Mouse (Mus musculus) ovary, postnatal 10 days (tissue): Measurements from ENCODE around the gene Megf11.
A peak's percentile ranks its signal among the peaks of the same experiment; 100 is the strongest.

Experiments
- DNase-seq: peaks from one replicate; pipeline ENCODE4 v3.0.0; 2022; ENCODE audit warnings: low spot score

Megf11 gene

GRCm38 (mm10) chr9:64393914-64394596, 8.6 kb downstream of the Megf11 start:
- peak; percentile 35 for DNase-seq

GRCm38 (mm10) chr9:64395238-64395920, 10.0 kb downstream of the Megf11 start:
- no peak for DNase-seq

DNA sequence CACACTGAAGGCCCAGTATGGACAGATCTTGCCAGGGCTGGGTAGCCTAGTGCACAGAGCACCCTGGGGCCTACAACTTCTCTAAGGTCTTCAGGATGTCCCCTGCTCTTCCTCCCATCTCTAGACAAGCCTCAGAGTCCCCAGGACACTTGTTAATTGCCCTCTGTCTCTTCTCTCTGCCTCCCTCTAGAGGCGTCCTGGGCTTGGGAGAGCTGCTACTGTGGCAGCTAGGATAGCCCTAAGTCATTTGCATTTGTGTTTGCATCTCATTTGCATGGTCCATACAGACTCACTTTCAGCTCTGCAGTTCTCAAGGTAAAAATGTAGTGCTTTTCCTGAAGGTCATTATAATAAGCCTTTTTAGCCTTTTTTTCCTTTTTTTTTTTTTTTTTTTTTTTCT, 11.7 kb downstream of the Megf11 start:
- DNase-seq: no peak

DNA sequence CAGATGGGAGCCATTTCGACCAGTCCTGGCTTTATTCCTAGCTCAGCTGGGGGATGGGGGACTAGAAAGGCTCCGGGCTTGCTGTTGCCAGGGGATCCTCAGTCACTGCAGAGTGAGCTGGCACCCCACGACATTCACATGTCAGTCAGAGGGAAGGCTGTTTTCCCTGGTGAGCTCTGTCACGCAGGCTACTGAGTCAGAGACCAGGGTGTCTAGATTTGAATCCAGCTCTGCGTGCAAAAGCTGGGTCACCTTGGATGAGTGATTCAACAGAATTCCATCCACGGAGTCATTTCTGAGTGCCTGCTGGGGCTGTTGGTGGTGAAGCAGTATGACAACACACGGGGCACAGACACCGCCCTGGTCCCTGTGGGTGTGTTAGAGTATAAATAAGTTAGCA, 13.7 kb downstream of the Megf11 start:
- DNase-seq: no peak

- no peak for DNase-seq
These were observed 16.7 kb downstream of the Megf11 start for GRCm38 (mm10) chr9:64402141-64402540.

- no peak for DNase-seq
These were observed 21.4 kb downstream of the Megf11 start for GRCm38 (mm10) chr9:64406841-64407240.

DNA sequence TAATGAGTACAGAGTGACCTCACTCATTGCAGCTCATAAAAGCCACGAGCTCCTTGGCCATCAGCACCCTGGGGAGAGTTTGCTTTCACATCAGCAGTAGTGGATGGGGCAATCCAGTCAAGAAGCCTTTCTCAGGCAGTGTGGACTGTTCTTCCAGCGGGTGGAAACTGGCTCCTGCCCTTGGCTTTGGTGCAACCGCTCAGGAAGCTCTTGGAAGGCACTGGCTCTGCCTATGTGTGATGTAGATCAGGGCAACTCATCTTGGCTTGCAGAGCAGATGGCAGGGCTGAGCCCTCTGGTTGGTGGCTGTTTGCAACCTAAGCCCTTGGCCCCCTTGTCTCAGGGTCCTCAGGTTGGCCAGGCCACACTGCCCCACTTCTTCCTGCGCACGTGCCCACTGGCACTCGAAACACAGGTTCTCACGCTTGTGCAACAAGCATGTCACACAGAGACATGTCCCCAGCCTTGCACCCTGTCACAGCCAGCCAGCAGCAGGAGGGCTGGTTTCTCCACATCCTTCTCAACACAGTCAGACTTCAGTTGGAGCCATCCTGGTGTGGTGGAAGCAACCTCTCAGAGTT, 22.1 kb downstream of the Megf11 start:
- no peak for DNase-seq

- no peak for DNase-seq
These were observed 23.4 kb downstream of the Megf11 start for GRCm38 (mm10) chr9:64408821-64409220.

GRCm38 (mm10) chr9:64420471-64420870, 35.0 kb downstream of the Megf11 start:
- DNase-seq: no peak

DNA sequence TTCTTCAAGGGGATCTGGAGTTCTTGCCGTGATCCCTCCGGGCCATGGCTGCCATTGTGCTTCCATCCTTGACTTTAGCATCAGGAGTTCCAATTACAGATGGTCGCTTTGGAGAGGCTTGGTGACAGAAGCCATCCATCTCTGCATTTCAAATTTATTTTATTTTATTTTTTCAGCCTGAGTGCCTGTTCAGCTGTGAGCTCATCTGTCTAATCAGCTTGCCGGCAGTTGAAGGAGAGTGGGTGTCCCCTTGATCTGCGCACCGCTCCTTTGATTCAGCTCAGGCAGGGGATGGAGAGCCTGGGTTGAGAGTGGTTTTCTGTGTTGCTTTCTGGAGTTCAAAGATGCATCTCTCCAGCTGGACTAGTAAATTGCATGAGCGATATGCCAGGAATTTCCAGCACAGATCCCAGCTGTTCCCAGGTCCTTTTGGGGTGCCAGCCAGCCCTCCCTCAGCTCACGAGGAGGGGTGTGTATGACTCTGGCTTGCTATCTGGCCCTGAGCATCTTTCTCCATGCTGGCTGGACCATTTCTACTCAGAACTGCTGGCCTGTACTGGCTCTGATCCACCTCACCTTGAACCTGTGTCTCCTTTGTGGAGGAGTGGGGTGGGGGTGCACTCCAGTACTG, 36.7 kb downstream of the Megf11 start:
- no peak for DNase-seq

- no peak for DNase-seq
These were observed 38.5 kb downstream of the Megf11 start for GRCm38 (mm10) chr9:64423912-64424311.

DNA sequence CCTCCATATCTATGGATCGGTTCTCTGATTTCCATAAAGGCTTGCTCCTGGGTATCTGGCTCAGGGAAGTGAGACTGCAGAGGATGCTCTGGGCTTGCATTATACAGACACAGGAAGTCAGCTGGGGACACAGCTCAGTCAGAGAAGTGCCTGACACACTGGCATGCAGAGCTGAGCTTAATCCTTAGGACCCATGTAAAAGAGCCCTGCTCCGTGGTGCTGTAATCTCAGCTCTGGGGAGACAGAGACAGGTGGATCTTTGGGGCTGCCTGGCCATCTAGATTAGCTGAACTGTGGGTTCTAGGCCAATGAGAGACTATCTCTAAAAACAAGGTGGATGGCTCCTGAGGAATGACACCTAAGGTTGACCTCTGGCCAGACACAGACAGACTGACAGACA, 50.7 kb downstream of the Megf11 start:
- no peak for DNase-seq

- no peak for DNase-seq
These were observed 54.7 kb downstream of the Megf11 start for GRCm38 (mm10) chr9:64440101-64440500.

DNA sequence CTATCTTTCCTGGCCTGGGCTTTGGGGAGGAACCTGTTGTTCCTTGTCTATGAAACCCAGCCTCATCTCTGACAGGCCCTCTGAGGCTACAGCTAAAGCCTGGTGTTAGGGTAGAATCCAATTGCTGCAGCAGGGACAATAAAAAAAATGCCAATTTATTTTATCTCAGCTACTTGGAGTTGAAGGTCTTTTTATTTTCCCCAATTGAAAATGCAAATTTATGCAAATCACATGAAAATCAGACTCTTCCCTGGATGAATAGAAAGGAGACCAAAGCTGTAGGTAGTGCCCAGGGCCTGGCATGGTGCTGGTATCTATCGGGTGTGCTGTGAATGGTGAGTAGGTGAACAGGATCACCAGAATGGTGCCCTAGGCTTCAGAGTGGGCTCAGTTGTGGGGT, 60.6 kb downstream of the Megf11 start:
- DNase-seq: no peak

GRCm38 (mm10) chr9:64447070-64447469, 61.6 kb downstream of the Megf11 start:
- no peak for DNase-seq

DNA sequence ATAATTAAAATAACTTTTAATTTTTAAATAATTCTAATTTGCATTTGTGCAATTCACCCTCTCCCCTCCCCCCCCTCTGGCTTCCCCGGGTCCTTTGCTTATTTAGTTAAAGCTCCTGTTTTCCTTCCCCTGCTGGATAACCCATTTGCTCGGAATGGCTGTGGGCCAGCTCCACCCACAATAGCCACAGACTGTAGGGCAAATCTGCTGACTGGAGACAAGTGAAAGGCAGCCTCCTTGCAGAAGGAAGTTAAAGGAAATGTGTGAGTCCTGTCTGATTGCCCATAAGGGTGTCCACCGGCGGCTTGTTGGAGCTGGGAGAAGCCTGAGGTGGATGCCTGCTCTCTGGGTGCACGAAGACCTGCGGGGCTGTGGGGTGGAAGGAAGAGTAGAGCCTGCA, 62.1 kb downstream of the Megf11 start:
- DNase-seq: no peak

DNA sequence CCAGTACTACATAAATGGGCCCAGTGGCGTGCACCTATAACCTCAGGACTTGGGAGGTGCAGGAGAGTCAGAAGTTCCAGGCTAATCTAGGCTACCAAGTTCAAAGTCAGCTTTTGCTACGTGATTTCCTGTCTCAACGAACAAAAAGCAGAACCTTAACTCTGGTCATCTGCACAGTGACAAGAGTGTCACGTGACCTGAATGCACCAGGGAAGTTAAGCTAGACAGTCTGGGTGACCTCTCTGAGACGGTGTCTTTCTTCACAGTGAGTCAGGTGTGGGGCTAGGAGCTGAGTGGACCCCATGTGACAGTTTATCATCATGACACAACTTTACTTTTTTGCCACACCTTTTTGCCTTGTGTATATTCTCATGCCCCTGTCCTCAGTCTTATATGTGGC, 67.3 kb downstream of the Megf11 start:
- no peak for DNase-seq

- DNase-seq: no peak
These were observed 68.8 kb downstream of the Megf11 start for GRCm38 (mm10) chr9:64454196-64454595.

GRCm38 (mm10) chr9:64455910-64456309, 70.5 kb downstream of the Megf11 start:
- DNase-seq: no peak

GRCm38 (mm10) chr9:64457596-64457995, 72.2 kb downstream of the Megf11 start:
- DNase-seq: no peak

DNA sequence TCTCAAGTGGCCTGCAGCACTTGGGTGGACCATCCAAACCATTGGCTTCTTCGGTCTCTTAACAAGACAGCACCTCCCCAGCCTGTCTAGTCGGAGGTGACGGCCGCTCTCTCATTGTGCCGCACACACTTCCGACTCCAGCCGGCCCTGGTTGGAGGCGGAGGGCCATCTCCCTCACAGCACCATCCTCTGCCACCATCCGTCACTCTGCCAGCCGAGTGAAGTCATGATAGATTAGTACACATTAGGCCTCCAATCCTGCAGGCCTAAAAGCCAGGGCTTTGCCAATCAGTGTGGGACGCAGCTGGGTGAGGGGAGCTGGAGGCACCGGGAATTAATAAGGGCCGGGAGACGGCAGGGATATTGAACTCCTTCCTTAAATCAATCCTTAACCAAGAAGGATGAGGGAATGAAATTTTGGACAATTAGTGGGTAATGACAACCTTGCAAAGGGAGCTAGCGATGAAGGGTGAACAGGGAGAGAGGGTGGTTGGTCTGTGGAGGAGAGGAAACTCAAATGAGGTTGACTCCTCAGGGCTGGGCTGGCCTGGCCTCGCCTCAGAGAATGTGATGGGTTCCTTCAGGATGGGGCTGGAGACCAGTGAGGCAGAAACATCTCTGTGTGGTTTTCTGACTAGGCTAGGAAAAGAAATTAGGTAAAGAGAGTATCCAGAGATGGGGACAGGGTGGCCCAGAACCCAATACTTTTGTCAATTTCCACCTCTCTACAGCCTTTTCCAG, 76.3 kb downstream of the Megf11 start:
- DNase-seq: no peak

GRCm38 (mm10) chr9:64462870-64463269, 77.4 kb downstream of the Megf11 start:
- no peak for DNase-seq
